Mouse (Mus musculus): ENCODE data around the gene Ubb. TPM values are rescaled to one million over a fixed set of nuclear protein-coding genes. Genes with fewer than 3 reads are reported as not detected.

The Ubb gene
- polyA plus RNA-seq, 1 experiment from 2014 or later, result 1,934 TPM

- Histone ChIP-seq H3K9me3 (ENCODE audit: control insufficient read depth, low read length) (no peaks in the 10 kb centered on the region), H3K4me2 (replicated peaks; ENCODE audit: low read depth) (no peak overlapping the region), H3K27me3 (ENCODE audit: control insufficient read depth, insufficient read depth, low read length) (no peaks in the 10 kb centered on the region), H3K9ac (ENCODE audit: low read length) (no peak overlapping the region), H3K4me1 (replicated peaks; ENCODE audit: control insufficient read depth, insufficient read depth) (peaks cover 3% of the 10 kb centered on the region; the same call in 1 of the 2 replicates), H3K27ac (replicated peaks) (no peak overlapping the region), H3K36me3 (ENCODE audit: control insufficient read depth, insufficient read depth, low read length) (0 out of 2 replicates have a peak, but pooled peaks cover 3% of the 10 kb centered on the region), H3K4me3 (ENCODE audit: low read depth, low read length) (no peak overlapping the region)
- ATAC-seq (ENCODE audit: low FRiP score, low TSS enrichment), result peak; percentile 71
- TF ChIP-seq EP300 (optimal IDR thresholded peaks at IDR 0.05), result no peak
- no peak for TF ChIP-seq CTCF (IDR thresholded peaks at IDR 0.05; ENCODE audit: low read depth)
- WGBS, result 42% methylated on average over 5 of the region's 5 CpGs
- DNase-seq (ENCODE audit: low spot score), result peak; percentile 38
Observed at GRCm38 (mm10) chr11:62557205-62557604, 6.2 kb downstream of the Ubb start.

DNA sequence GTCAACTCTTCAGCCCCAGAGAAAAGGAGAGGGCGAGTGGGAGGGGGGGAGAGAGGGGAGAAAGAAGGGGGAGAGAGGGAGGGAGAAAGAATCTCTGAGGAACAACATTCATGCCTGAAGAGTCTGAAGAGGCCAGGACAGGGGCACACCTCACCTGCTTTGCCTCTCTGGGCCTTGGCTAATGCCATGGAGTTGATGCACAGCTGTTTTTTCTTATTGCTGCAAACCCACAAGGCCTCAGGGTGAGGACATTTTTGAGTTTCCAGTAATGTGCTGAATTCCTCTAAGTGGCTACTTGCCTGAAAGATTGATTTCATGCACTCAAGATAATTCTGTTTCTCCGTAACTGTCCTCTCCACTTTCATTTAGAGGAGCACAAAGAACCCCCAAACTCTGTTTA lies 7.2 kb downstream of the Ubb start:
- TF ChIP-seq EP300 (optimal IDR thresholded peaks at IDR 0.05), result no peak
- TF ChIP-seq CTCF (IDR thresholded peaks at IDR 0.05; ENCODE audit: low read depth), result no peak
- no peaks in the 10 kb centered on the region for H3K27me3 ChIP-seq (ENCODE audit: control insufficient read depth, insufficient read depth, low read length)
- DNase-seq (ENCODE audit: low spot score), result no peak
- no peak overlapping the region for H3K4me2 ChIP-seq (replicated peaks; ENCODE audit: low read depth)
- no peak overlapping the region for H3K27ac ChIP-seq (replicated peaks)
- 0 out of 2 replicates have a peak, but pooled peaks cover 2% of the 10 kb centered on the region for H3K36me3 ChIP-seq (ENCODE audit: control insufficient read depth, insufficient read depth, low read length)
- ATAC-seq (ENCODE audit: low FRiP score, low TSS enrichment), result no peak
- 75% methylated on average over 2 of the region's 2 CpGs for WGBS
- H3K9me3 ChIP-seq (ENCODE audit: control insufficient read depth, low read length), result no peaks in the 10 kb centered on the region
- H3K4me3 ChIP-seq (ENCODE audit: low read depth, low read length), result no peak overlapping the region
- H3K4me1 ChIP-seq (replicated peaks; ENCODE audit: control insufficient read depth, insufficient read depth), result peaks cover 3% of the 10 kb centered on the region; the same call in 1 of the 2 replicates
- H3K9ac ChIP-seq (ENCODE audit: low read length), result no peak overlapping the region

GRCm38 (mm10) chr11:62558961-62559646 lies 8.1 kb downstream of the Ubb start:
- DNase-seq (ENCODE audit: low spot score) (peak; percentile 47), ATAC-seq (ENCODE audit: low FRiP score, low TSS enrichment) (no peak; the same call in 1 of the 2 replicates)
- Histone ChIP-seq H3K27ac (replicated peaks) (peak overlapping the region; percentile 45; the same call in 1 of the 2 replicates), H3K4me3 (ENCODE audit: low read depth, low read length) (no peak overlapping the region), H3K27me3 (ENCODE audit: control insufficient read depth, insufficient read depth, low read length) (no peaks in the 10 kb centered on the region), H3K36me3 (ENCODE audit: control insufficient read depth, insufficient read depth, low read length) (no peaks in the 10 kb centered on the region), H3K4me2 (replicated peaks; ENCODE audit: low read depth) (no peak overlapping the region), H3K4me1 (replicated peaks; ENCODE audit: control insufficient read depth, insufficient read depth) (no peaks in the 10 kb centered on the region; the same call in 1 of the 2 replicates), H3K9ac (ENCODE audit: low read length) (no peak overlapping the region), H3K9me3 (ENCODE audit: control insufficient read depth, low read length) (no peaks in the 10 kb centered on the region)
- TF ChIP-seq CTCF (IDR thresholded peaks at IDR 0.05; ENCODE audit: low read depth) (no peak), EP300 (optimal IDR thresholded peaks at IDR 0.05) (no peak)
- 47% methylated on average over 6 of the region's 6 CpGs for WGBS

GRCm38 (mm10) chr11:62560463-62561016 lies 9.6 kb downstream of the Ubb start:
- DNase-seq (ENCODE audit: low spot score), result peak; percentile 32
- no peak overlapping the region for H3K27ac ChIP-seq (replicated peaks)
- H3K4me3 ChIP-seq (ENCODE audit: low read depth, low read length), result peak overlapping the region; percentile 31; the same call in 1 of the 2 replicates
- peak overlapping the region; percentile 59 for H3K4me2 ChIP-seq (replicated peaks; ENCODE audit: low read depth)
- 33% methylated on average over 43 of the region's 43 CpGs for WGBS
- H3K9ac ChIP-seq (ENCODE audit: low read length), result peak overlapping the region; percentile 27
- TF ChIP-seq EP300 (optimal IDR thresholded peaks at IDR 0.05), result no peak
- TF ChIP-seq CTCF (IDR thresholded peaks at IDR 0.05; ENCODE audit: low read depth), result no peak
- no peaks in the 10 kb centered on the region for H3K9me3 ChIP-seq (ENCODE audit: control insufficient read depth, low read length)
- no peaks in the 10 kb centered on the region for H3K4me1 ChIP-seq (replicated peaks; ENCODE audit: control insufficient read depth, insufficient read depth)
- H3K36me3 ChIP-seq (ENCODE audit: control insufficient read depth, insufficient read depth, low read length), result no peaks in the 10 kb centered on the region
- H3K27me3 ChIP-seq (ENCODE audit: control insufficient read depth, insufficient read depth, low read length), result no peaks in the 10 kb centered on the region
- ATAC-seq (ENCODE audit: low FRiP score, low TSS enrichment), result no peak

DNA sequence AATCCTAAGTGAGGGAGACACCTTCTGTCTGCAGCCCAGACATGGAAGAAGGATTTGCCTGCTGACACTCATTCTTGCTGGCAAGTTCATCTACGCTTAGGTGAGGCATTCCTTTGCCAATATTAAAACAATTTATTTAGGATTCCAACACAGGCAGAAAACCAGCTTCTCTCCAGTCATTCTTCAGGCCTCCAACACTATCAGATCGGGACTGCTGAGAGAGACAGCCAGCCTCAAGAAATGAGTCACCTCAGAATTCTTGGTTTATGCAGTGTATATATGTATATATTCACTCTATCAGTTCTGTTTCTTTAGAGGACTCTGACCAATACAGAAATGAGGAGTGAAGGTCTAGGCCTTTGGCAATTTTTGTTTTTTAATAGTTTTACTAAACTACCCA lies 12.6 kb downstream of the Ubb start:
- H3K9ac ChIP-seq (ENCODE audit: low read length), result no peak overlapping the region
- WGBS, result 64% methylated on average over 2 of the region's 2 CpGs
- H3K36me3 ChIP-seq (ENCODE audit: control insufficient read depth, insufficient read depth, low read length), result no peaks in the 10 kb centered on the region
- no peaks in the 10 kb centered on the region for H3K4me1 ChIP-seq (replicated peaks; ENCODE audit: control insufficient read depth, insufficient read depth)
- no peak overlapping the region for H3K4me3 ChIP-seq (ENCODE audit: low read depth, low read length)
- no peak overlapping the region for H3K4me2 ChIP-seq (replicated peaks; ENCODE audit: low read depth)
- no peaks in the 10 kb centered on the region for H3K9me3 ChIP-seq (ENCODE audit: control insufficient read depth, low read length)
- no peak for ATAC-seq (ENCODE audit: low FRiP score, low TSS enrichment)
- no peak for DNase-seq (ENCODE audit: low spot score)
- no peak overlapping the region for H3K27ac ChIP-seq (replicated peaks)
- no peak for TF ChIP-seq EP300 (optimal IDR thresholded peaks at IDR 0.05)
- TF ChIP-seq CTCF (IDR thresholded peaks at IDR 0.05; ENCODE audit: low read depth), result no peak
- H3K27me3 ChIP-seq (ENCODE audit: control insufficient read depth, insufficient read depth, low read length), result no peaks in the 10 kb centered on the region

GRCm38 (mm10) chr11:62565747-62566146 lies 14.8 kb downstream of the Ubb start:
- Histone ChIP-seq H3K9me3 (ENCODE audit: control insufficient read depth, low read length) (no peaks in the 10 kb centered on the region), H3K9ac (ENCODE audit: low read length) (no peak overlapping the region), H3K4me3 (ENCODE audit: low read depth, low read length) (no peak overlapping the region), H3K4me2 (replicated peaks; ENCODE audit: low read depth) (no peak overlapping the region), H3K27ac (replicated peaks) (no peak overlapping the region), H3K4me1 (replicated peaks; ENCODE audit: control insufficient read depth, insufficient read depth) (no peaks in the 10 kb centered on the region), H3K36me3 (ENCODE audit: control insufficient read depth, insufficient read depth, low read length) (no peaks in the 10 kb centered on the region), H3K27me3 (ENCODE audit: control insufficient read depth, insufficient read depth, low read length) (no peaks in the 10 kb centered on the region)
- peak; percentile 16; the same call in 1 of the 2 replicates for ATAC-seq (ENCODE audit: low FRiP score, low TSS enrichment)
- no peak for DNase-seq (ENCODE audit: low spot score)
- TF ChIP-seq EP300 (optimal IDR thresholded peaks at IDR 0.05) (no peak), CTCF (IDR thresholded peaks at IDR 0.05; ENCODE audit: low read depth) (no peak)
- 65% methylated on average over 7 of the region's 7 CpGs for WGBS
